Mouse (Mus musculus): Measurements from ENCODE around the gene Ptprm. TPM values are rescaled to one million over a fixed set of nuclear protein-coding genes. Genes with fewer than 3 reads are reported as not detected.

Ptprm gene
- total and polyA plus RNA-seq, 3 experiments, result not detected

DNA sequence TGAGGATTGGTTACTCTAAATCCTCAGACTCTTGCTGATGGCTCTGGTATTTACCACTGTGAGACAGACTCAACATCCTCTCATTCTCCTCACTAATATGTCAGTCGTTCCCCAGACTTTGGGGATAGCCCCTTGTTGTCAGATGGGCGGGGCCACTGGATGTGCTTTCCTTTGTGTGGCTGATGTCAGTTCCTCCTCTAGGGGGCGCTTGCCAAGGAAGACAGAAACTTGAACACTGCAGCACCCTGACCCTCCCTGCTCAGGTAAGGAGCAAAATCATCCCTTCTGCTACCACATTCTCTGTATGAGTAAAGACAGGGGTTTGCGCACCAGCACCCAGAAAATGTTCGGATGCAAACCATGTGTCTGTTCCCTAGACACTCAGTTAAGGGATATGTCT is 266.7 kb downstream of the Ptprm start:
- H3K9me3 ChIP-seq (replicated peaks; ENCODE audit: insufficient read depth, low read length), result no peaks in the 10 kb centered on the region
- no peaks in the 10 kb centered on the region for H3K36me3 ChIP-seq (ENCODE audit: control insufficient read depth in 1 of 2, insufficient read depth in 2 of 2, low read length in 2 of 2)
- no peak overlapping the region for H3K27ac ChIP-seq (ENCODE audit: control insufficient read depth, low read depth, low read length)
- no peaks in the 10 kb centered on the region for H3K27me3 ChIP-seq (ENCODE audit: control insufficient read depth in 1 of 2, insufficient read depth in 2 of 2, low read length in 2 of 2)
- TF ChIP-seq USF1 (IDR thresholded peaks at IDR 0.05; ENCODE audit: low read depth, low read length), result no peak
- TF ChIP-seq CTCF (IDR thresholded peaks at IDR 0.05 in 2 of 3, conservative IDR thresholded peaks at IDR 0.05 in 1 of 3; ENCODE audit: control insufficient read depth in 1 of 3, insufficient read depth in 1 of 3, low read depth in 2 of 3, low read length in 3 of 3, poor library complexity in 1 of 3, severe bottlenecking in 1 of 3), result 0 out of 6 replicates have a peak, but pooled peaks of 1 of the 3 experiments have one; percentile 12
- no peak for DNase-seq (ENCODE audit: low read depth, low spot score)
- no peak overlapping the region for H3K9ac ChIP-seq (ENCODE audit: control insufficient read depth, low read depth, low read length, poor library complexity, severe bottlenecking)
- H3K4me3 ChIP-seq (ENCODE audit: control insufficient read depth in 1 of 2, insufficient read depth in 1 of 2, low read depth in 2 of 2, low read length in 2 of 2), result no peak overlapping the region
- H3K4me1 ChIP-seq (ENCODE audit: control insufficient read depth in 1 of 2, insufficient read depth in 2 of 2, low read length in 2 of 2), result no peaks in the 10 kb centered on the region
- no peaks in the 10 kb centered on the region for H3K79me2 ChIP-seq (ENCODE audit: control insufficient read depth, insufficient read depth, low read length, poor library complexity)

DNA sequence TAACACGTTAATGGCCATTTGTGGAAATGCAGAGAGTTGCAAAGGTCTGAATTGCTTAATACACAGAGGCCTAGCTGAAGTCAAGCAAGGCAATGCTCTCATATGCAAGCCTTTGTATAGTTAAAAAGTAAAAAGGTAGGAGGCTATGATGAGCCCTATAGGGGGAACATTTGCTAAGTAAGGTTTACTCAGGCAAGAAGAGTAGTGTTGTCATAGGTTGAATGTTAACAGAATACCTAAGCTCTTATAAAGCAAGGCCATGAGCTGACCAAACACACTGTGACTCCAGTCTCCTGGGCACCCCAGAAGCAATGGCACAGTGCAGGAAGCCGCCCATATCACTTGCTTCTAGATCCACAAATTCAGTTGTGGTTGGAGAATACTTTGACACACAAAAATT is 267.4 kb downstream of the Ptprm start:
- H3K79me2 ChIP-seq (ENCODE audit: control insufficient read depth, insufficient read depth, low read length, poor library complexity), result no peaks in the 10 kb centered on the region
- no peaks in the 10 kb centered on the region for H3K27me3 ChIP-seq (ENCODE audit: control insufficient read depth in 1 of 2, insufficient read depth in 2 of 2, low read length in 2 of 2)
- DNase-seq (ENCODE audit: low read depth, low spot score), result no peak
- no peaks in the 10 kb centered on the region for H3K4me1 ChIP-seq (ENCODE audit: control insufficient read depth in 1 of 2, insufficient read depth in 2 of 2, low read length in 2 of 2)
- H3K9ac ChIP-seq (ENCODE audit: control insufficient read depth, low read depth, low read length, poor library complexity, severe bottlenecking), result no peak overlapping the region
- no peak for TF ChIP-seq TBP (IDR thresholded peaks at IDR 0.05; ENCODE audit: low read depth, low read length)
- no peak for TF ChIP-seq NRF1 (IDR thresholded peaks at IDR 0.05; ENCODE audit: insufficient read depth, low read depth, low read length, poor library complexity, severe bottlenecking)
- no peak for TF ChIP-seq CHD2 (IDR thresholded peaks at IDR 0.05; ENCODE audit: low read length)
- no peak for TF ChIP-seq GATA1 (IDR thresholded peaks at IDR 0.05; ENCODE audit: low read depth, low read length)
- no peak for TF ChIP-seq MYB (IDR thresholded peaks at IDR 0.05; ENCODE audit: low read depth, low read length)
- no peak for TF ChIP-seq GABPA (IDR thresholded peaks at IDR 0.05; ENCODE audit: low read depth, low read length)
- no peak for TF ChIP-seq MAFK (IDR thresholded peaks at IDR 0.05; ENCODE audit: borderline replicate concordance, low read depth, low read length)
- no peak for TF ChIP-seq MXI1 (IDR thresholded peaks at IDR 0.05; ENCODE audit: low read depth, low read length)
- TF ChIP-seq E2F4 (IDR thresholded peaks at IDR 0.05; ENCODE audit: borderline replicate concordance, low read depth, low read length), result no peak
- no peak for TF ChIP-seq MAX (IDR thresholded peaks at IDR 0.05; ENCODE audit: low read length)
- TF ChIP-seq POLR2A (IDR thresholded peaks at IDR 0.05; ENCODE audit: control insufficient read depth in 1 of 2, insufficient read depth in 1 of 2, low read depth in 1 of 2, low read length in 2 of 2, poor library complexity in 1 of 2), result no peak
- no peak for TF ChIP-seq RAD21 (IDR thresholded peaks at IDR 0.05; ENCODE audit: low read depth, low read length)
- no peak for TF ChIP-seq TCF12 (IDR thresholded peaks at IDR 0.05; ENCODE audit: low read depth, low read length)
- no peak for TF ChIP-seq MYC (IDR thresholded peaks at IDR 0.05; ENCODE audit: low read depth, low read length)
- no peak for TF ChIP-seq ZMIZ1 (IDR thresholded peaks at IDR 0.05; ENCODE audit: low read depth, low read length)
- TF ChIP-seq ZC3H11A (IDR thresholded peaks at IDR 0.05; ENCODE audit: low read depth, low read length), result no peak
- no peak for TF ChIP-seq JUND (IDR thresholded peaks at IDR 0.05; ENCODE audit: low read depth, low read length)
- no peak for TF ChIP-seq HCFC1 (IDR thresholded peaks at IDR 0.05; ENCODE audit: low read depth, low read length)
- TF ChIP-seq POLR2AphosphoS5 (IDR thresholded peaks at IDR 0.05; ENCODE audit: borderline replicate concordance, low read depth, low read length), result no peak
- TF ChIP-seq KAT2A (conservative IDR thresholded peaks at IDR 0.05; ENCODE audit: low read depth, low read length), result no peak
- no peaks in the 10 kb centered on the region for H3K9me3 ChIP-seq (replicated peaks; ENCODE audit: insufficient read depth, low read length)
- H3K36me3 ChIP-seq (ENCODE audit: control insufficient read depth in 1 of 2, insufficient read depth in 2 of 2, low read length in 2 of 2), result no peaks in the 10 kb centered on the region
- H3K27ac ChIP-seq (ENCODE audit: control insufficient read depth, low read depth, low read length), result no peak overlapping the region
- H3K4me3 ChIP-seq (ENCODE audit: control insufficient read depth in 1 of 2, insufficient read depth in 1 of 2, low read depth in 2 of 2, low read length in 2 of 2), result no peak overlapping the region
